Mouse (Mus musculus): Measurements from ENCODE around the gene Gm28035. TPM values are rescaled to one million over a fixed set of nuclear protein-coding genes. Genes with fewer than 3 reads are reported as not detected.

The Gm28035 gene
- 0.20 and 0.29 TPM in 2 replicates for polyA plus RNA-seq (2015; fragmentation: Nextera tagmentation; extraction: Ambion mirVana)

DNA sequence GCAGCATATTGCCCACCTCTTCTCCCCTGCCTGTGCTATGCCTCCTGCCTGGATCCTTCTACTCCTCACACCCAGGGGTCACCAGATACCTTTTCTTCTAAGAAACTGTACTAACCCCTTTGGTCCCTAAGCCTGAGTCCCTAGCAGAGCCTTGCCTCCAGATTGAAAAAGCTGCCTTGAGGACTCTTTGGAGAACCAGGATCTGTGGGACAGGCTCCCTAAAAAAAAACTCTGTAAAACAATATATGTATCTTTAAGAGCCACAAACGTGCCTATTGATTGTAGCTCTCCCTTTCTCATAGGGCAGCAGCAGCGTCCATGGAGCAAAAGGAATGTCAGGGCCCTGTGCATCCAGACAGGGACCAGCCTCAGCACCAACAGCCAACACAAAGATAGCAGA, at the start of gene Gm28035:
Gene Gm28035 (plus strand): TSS at position 301 of the 400 bp plus-strand sequence.
- Histone ChIP-seq H3K36me3 (ENCODE audit: insufficient read depth, low read length) (peaks cover 11% of the 10 kb centered on the region; the same call in 1 of the 2 replicates), H3K4me1 (replicated peaks; ENCODE audit: insufficient read depth, low read length) (peaks cover 19% of the 10 kb centered on the region), H3K4me3 (replicated peaks; ENCODE audit: low read depth, low read length) (0 out of 2 replicates have a peak within 1 kb of the TSS, but pooled peaks have one; percentile 86), H3K9ac (ENCODE audit: low read depth, low read length) (0 out of 2 replicates have a peak within 1 kb of the TSS, but pooled peaks have one; percentile 9), H3K9me3 (replicated peaks; ENCODE audit: low read length) (no peaks in the 10 kb centered on the region), H3K4me2 (ENCODE audit: low read length) (peak within 1 kb of the TSS; percentile 78), H3K27ac (peak within 1 kb of the TSS; percentile 91), H3K27me3 (ENCODE audit: insufficient read depth, low read length) (no peaks in the 10 kb centered on the region)
- DNase-seq (ENCODE audit: low spot score) (no peak), ATAC-seq (replicated peaks; ENCODE audit: low FRiP score, low read depth) (no peak)
- WGBS: 78% methylated on average over 2 of the region's 2 CpGs
- no peak for TF ChIP-seq CTCF (IDR thresholded peaks at IDR 0.05; ENCODE audit: low read depth)

DNA sequence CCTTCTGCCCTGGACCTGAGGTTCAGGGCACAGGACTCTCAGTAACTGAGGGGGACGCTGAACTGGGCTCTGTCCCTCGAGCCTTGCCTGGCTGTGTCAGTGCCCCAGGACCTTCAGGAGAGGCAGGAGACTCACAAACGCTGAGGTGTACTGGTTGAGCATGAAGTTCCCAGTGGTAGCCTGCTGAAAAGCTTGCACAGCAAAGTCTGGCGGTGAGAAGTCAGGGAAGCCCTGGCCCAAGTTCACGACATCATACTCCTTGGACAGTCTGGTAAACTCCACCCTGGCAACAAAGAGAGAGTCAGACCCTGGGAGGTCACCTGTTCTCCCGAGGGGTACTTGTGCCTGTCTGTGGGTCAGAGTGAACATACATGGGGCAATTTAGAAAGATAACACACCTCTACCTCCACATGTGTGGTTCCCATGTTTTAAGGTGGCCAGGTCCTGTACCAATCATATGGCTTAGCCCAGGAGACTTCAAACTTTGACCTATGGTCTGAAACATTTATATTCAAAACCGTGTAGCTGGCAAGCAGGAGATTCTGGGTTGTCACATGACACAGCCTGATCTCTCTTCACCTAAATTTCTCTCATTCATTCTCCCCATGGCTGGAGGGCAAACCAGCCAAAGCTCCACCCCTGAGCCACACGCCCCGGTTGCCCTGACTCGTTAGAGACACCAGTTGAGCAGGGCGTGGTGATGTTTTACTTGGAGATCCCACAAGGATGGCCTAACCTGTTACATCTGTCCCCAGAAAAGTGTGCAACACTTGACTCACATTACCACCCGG, 48.4 kb upstream of the Gm28035 start:
- WGBS: 84% methylated on average over 12 of the region's 12 CpGs

GRCm38 (mm10) chr2:30194656-30195055, 45.7 kb upstream of the Gm28035 start:
- no peaks in the 10 kb centered on the region for H3K36me3 ChIP-seq (ENCODE audit: insufficient read depth, low read length)
- no peaks in the 10 kb centered on the region for H3K9me3 ChIP-seq (replicated peaks; ENCODE audit: low read length)
- no peaks in the 10 kb centered on the region for H3K4me1 ChIP-seq (replicated peaks; ENCODE audit: insufficient read depth, low read length)
- no peak overlapping the region for H3K4me2 ChIP-seq (ENCODE audit: low read length)
- no peak overlapping the region for H3K9ac ChIP-seq (ENCODE audit: low read depth, low read length)
- no peak for TF ChIP-seq CTCF (IDR thresholded peaks at IDR 0.05; ENCODE audit: low read depth)
- no peaks in the 10 kb centered on the region for H3K27me3 ChIP-seq (ENCODE audit: insufficient read depth, low read length)
- DNase-seq (ENCODE audit: low spot score) (no peak), ATAC-seq (replicated peaks; ENCODE audit: low FRiP score, low read depth) (no peak)
- H3K4me3 ChIP-seq (replicated peaks; ENCODE audit: low read depth, low read length): no peak overlapping the region
- 92% methylated on average over 3 of the region's 3 CpGs for WGBS
- no peak overlapping the region for H3K27ac ChIP-seq

More for the DNA sequence above, 48.4 kb upstream of the Gm28035 start:
- Histone ChIP-seq H3K9ac (ENCODE audit: low read depth, low read length) (no peak overlapping the region), H3K4me1 (replicated peaks; ENCODE audit: insufficient read depth, low read length) (no peaks in the 10 kb centered on the region), H3K27me3 (ENCODE audit: insufficient read depth, low read length) (no peaks in the 10 kb centered on the region), H3K4me2 (ENCODE audit: low read length) (no peak overlapping the region), H3K9me3 (replicated peaks; ENCODE audit: low read length) (no peaks in the 10 kb centered on the region), H3K36me3 (ENCODE audit: insufficient read depth, low read length) (no peaks in the 10 kb centered on the region), H3K27ac (no peak overlapping the region), H3K4me3 (replicated peaks; ENCODE audit: low read depth, low read length) (no peak overlapping the region)
- DNase-seq (ENCODE audit: low spot score) (no peak), ATAC-seq (replicated peaks; ENCODE audit: low FRiP score, low read depth) (no peak; the same call in 1 of the 2 replicates)
- no peak for TF ChIP-seq CTCF (IDR thresholded peaks at IDR 0.05; ENCODE audit: low read depth)

GRCm38 (mm10) chr2:30198021-30198420, 42.3 kb upstream of the Gm28035 start:
- Histone ChIP-seq H3K9ac (ENCODE audit: low read depth, low read length) (no peak overlapping the region), H3K27me3 (ENCODE audit: insufficient read depth, low read length) (no peaks in the 10 kb centered on the region), H3K36me3 (ENCODE audit: insufficient read depth, low read length) (no peaks in the 10 kb centered on the region), H3K4me3 (replicated peaks; ENCODE audit: low read depth, low read length) (no peak overlapping the region), H3K9me3 (replicated peaks; ENCODE audit: low read length) (no peaks in the 10 kb centered on the region), H3K27ac (peak overlapping the region; percentile 62), H3K4me1 (replicated peaks; ENCODE audit: insufficient read depth, low read length) (no peaks in the 10 kb centered on the region), H3K4me2 (ENCODE audit: low read length) (no peak overlapping the region)
- 70% methylated on average over 4 of the region's 4 CpGs for WGBS
- TF ChIP-seq CTCF (IDR thresholded peaks at IDR 0.05; ENCODE audit: low read depth): no peak
- DNase-seq (ENCODE audit: low spot score) (no peak), ATAC-seq (replicated peaks; ENCODE audit: low FRiP score, low read depth) (peak; percentile 22; the same call in 1 of the 2 replicates)

DNA sequence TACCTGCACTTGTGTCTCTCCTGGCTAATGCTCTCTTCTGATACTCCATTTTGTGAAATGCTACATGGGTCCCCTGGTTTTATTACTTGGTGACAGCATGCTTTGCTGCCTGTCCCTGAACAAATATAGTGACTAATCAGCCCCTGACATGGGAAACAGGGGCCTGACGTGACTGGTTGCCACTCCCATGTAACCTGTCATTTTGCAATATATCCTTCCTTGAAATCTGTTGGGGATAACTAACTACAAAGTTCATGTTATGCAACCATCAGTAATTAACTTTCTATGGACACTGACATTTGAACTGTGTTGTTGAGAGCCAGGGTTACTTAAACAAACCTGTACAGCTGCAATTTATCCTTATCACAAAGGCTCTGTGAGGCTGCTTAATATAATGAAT, 40.4 kb upstream of the Gm28035 start:
- 32% methylated on average over 1 of the region's 1 CpGs for WGBS
- DNase-seq (ENCODE audit: low spot score): no peak

GRCm38 (mm10) chr2:30200388-30200925, 39.9 kb upstream of the Gm28035 start:
- DNase-seq (ENCODE audit: low spot score): no peak
- Histone ChIP-seq H3K4me2 (ENCODE audit: low read length) (no peak overlapping the region), H3K9me3 (replicated peaks; ENCODE audit: low read length) (no peaks in the 10 kb centered on the region), H3K27me3 (ENCODE audit: insufficient read depth, low read length) (no peaks in the 10 kb centered on the region), H3K9ac (ENCODE audit: low read depth, low read length) (no peak overlapping the region), H3K4me3 (replicated peaks; ENCODE audit: low read depth, low read length) (no peak overlapping the region), H3K27ac (peak overlapping the region; percentile 47), H3K36me3 (ENCODE audit: insufficient read depth, low read length) (no peaks in the 10 kb centered on the region), H3K4me1 (replicated peaks; ENCODE audit: insufficient read depth, low read length) (peaks cover 6% of the 10 kb centered on the region; the same call in 1 of the 2 replicates)
- no peak for TF ChIP-seq CTCF (IDR thresholded peaks at IDR 0.05; ENCODE audit: low read depth)
- WGBS: 47% methylated on average over 5 of the region's 5 CpGs
- ATAC-seq (replicated peaks; ENCODE audit: low FRiP score, low read depth): no peak

More for the DNA sequence above, 40.4 kb upstream of the Gm28035 start:
- Histone ChIP-seq H3K9ac (ENCODE audit: low read depth, low read length) (no peak overlapping the region), H3K9me3 (replicated peaks; ENCODE audit: low read length) (no peaks in the 10 kb centered on the region), H3K36me3 (ENCODE audit: insufficient read depth, low read length) (no peaks in the 10 kb centered on the region), H3K4me3 (replicated peaks; ENCODE audit: low read depth, low read length) (no peak overlapping the region), H3K27me3 (ENCODE audit: insufficient read depth, low read length) (no peaks in the 10 kb centered on the region), H3K4me2 (ENCODE audit: low read length) (no peak overlapping the region), H3K4me1 (replicated peaks; ENCODE audit: insufficient read depth, low read length) (peaks cover 6% of the 10 kb centered on the region; the same call in 1 of the 2 replicates), H3K27ac (peak overlapping the region; percentile 31; the same call in 1 of the 2 replicates)
- TF ChIP-seq CTCF (IDR thresholded peaks at IDR 0.05; ENCODE audit: low read depth): no peak
- ATAC-seq (replicated peaks; ENCODE audit: low FRiP score, low read depth): 0 out of 2 replicates have a peak, but pooled peaks have one; percentile 15
